Mouse (Mus musculus): ENCODE measurements around the gene Tgm1.

Tgm1 gene

GRCm38 (mm10) chr14:55713729-55714122 is at the start of gene Tgm1:
Gene Tgm1 (minus strand): TSS chr14:55713926.
- DNase-seq: no peak

GRCm38 (mm10) chr14:55763166-55763565 is 49.4 kb upstream of the Tgm1 start:
- no peak for DNase-seq

GRCm38 (mm10) chr14:55762001-55762821 is 48.5 kb upstream of the Tgm1 start:
- DNase-seq: peak; percentile 56

- no peak for DNase-seq
Measured at GRCm38 (mm10) chr14:55761163-55761562, 47.4 kb upstream of the Tgm1 start, which contains the start of gene Ltb4r2. Gene Ltb4r2 (plus strand): TSS chr14:55761428.

GRCm38 (mm10) chr14:55760156-55760555 is 46.4 kb upstream of the Tgm1 start:
- DNase-seq: peak; percentile 92 to 95

- DNase-seq: peak; percentile 59 to 67
Measured at GRCm38 (mm10) chr14:55758363-55758784, 44.6 kb upstream of the Tgm1 start, which contains the start of gene Cideb. Gene Cideb (minus strand): TSS chr14:55758458.

- DNase-seq: no peak
Measured at GRCm38 (mm10) chr14:55757566-55757965, 43.8 kb upstream of the Tgm1 start.

GRCm38 (mm10) chr14:55747051-55747847 is 33.5 kb upstream of the Tgm1 start:
- no peak for DNase-seq

GRCm38 (mm10) chr14:55745861-55746237 is 32.1 kb upstream of the Tgm1 start:
- DNase-seq: no peak

GRCm38 (mm10) chr14:55745180-55745860 is 31.6 kb upstream of the Tgm1 start, which contains the start of the genes Dhrs1 and Nop9:
Gene Dhrs1 (minus strand): TSS chr14:55745690.
Gene Nop9 (plus strand): TSS chr14:55745693.
- DNase-seq: peak; percentile 88 to 91

- DNase-seq: peak; percentile 92
Measured at GRCm38 (mm10) chr14:55743711-55744110, 30.0 kb upstream of the Tgm1 start.

GRCm38 (mm10) chr14:55737086-55737687 is 23.5 kb upstream of the Tgm1 start:
- no peak for DNase-seq

- DNase-seq: no peak
Measured at GRCm38 (mm10) chr14:55735758-55736157, 22.0 kb upstream of the Tgm1 start.

- no peak for DNase-seq
Measured at GRCm38 (mm10) chr14:55735334-55735733, 21.6 kb upstream of the Tgm1 start.

- no peak for DNase-seq
Measured at GRCm38 (mm10) chr14:55734869-55735268, 21.1 kb upstream of the Tgm1 start.

GRCm38 (mm10) chr14:55733889-55734288 is 20.2 kb upstream of the Tgm1 start:
- no peak for DNase-seq

- peak; percentile 54 to 65 for DNase-seq
Measured at GRCm38 (mm10) chr14:55730531-55731032, 16.9 kb upstream of the Tgm1 start.

- no peak for DNase-seq
Measured at GRCm38 (mm10) chr14:55730116-55730515, 16.4 kb upstream of the Tgm1 start.

- no peak for DNase-seq
Measured at GRCm38 (mm10) chr14:55727889-55728685, 14.4 kb upstream of the Tgm1 start.

GRCm38 (mm10) chr14:55726261-55726660 is 12.5 kb upstream of the Tgm1 start:
- DNase-seq: no peak

GRCm38 (mm10) chr14:55724411-55724871 is 10.7 kb upstream of the Tgm1 start:
- DNase-seq: no peak
